Mouse (Mus musculus) neutrophil, adult 59 days (primary cell): ENCODE results near the gene Slc43a1. TPM values are rescaled to one million over a fixed set of nuclear protein-coding genes. Genes with fewer than 3 reads are reported as not detected.

Experiments used
- total RNA-seq, 2 experiments: library from RNA; stranded (reverse); gene quantifications; 1 replicate in 1 of 2; 2 replicates in 1 of 2; pipeline ENCODE4 v1.2.4; 2023

The Slc43a1 gene
- 10 to 100 TPM in 1 of 2 experiments, 1 to 10 TPM in 1; 6.7 to 11.0 TPM for total RNA-seq

GRCm38 (mm10) chr2:84838593-84838949 is at the start of gene Slc43a1:
Slc43a1 (plus strand) TSS chr2:84838850.

GRCm38 (mm10) chr2:84798493-84798921 is 40.1 kb upstream of the Slc43a1 start, which contains the start of gene Ube2l6:
Ube2l6 (plus strand) TSS chr2:84798828.

GRCm38 (mm10) chr2:84822552-84822951 is 16.1 kb upstream of the Slc43a1 start, which contains the start of gene Smtnl1:
Smtnl1 (minus strand) TSS chr2:84822652.

GRCm38 (mm10) chr2:84826488-84827282 is 12.0 kb upstream of the Slc43a1 start, which contains the start of gene Timm10:
Timm10 (plus strand) TSS chr2:84826997.

GRCm38 (mm10) chr2:84886234-84886731 is 47.6 kb downstream of the Slc43a1 start, which contains the start of gene Rtn4rl2:
Rtn4rl2 (minus strand) TSS chr2:84886710.

Other genes starting within 250 kb of the Slc43a1 start
- gene Ctnnd1, start 188.1 kb upstream of the Slc43a1 start, total RNA-seq = 10 to 100 TPM; 13.6 to 20.2 TPM
- gene Btbd18, start 179.8 kb upstream of the Slc43a1 start, total RNA-seq = not detected
- gene Selenoh, start 168.1 kb upstream of the Slc43a1 start, total RNA-seq = 10 to 100 TPM; 33.9 to 48.3 TPM
- not detected for gene Gm28635, start 160.8 kb upstream of the Slc43a1 start, total RNA-seq
- 1 to 10 TPM; 8.7 to 9.4 TPM for gene Med19, start 160.4 kb upstream of the Slc43a1 start, total RNA-seq
- 10 to 100 TPM; 16.0 to 17.0 TPM for gene Tmx2, start 159.7 kb upstream of the Slc43a1 start, total RNA-seq
- 10 to 100 TPM; 39.0 TPM for gene Zdhhc5, start 123.7 kb upstream of the Slc43a1 start, total RNA-seq
- gene Clp1, start 111.5 kb upstream of the Slc43a1 start, total RNA-seq = 10 to 100 TPM; 16.4 to 22.9 TPM
- gene Ypel4, start 104.8 kb upstream of the Slc43a1 start, total RNA-seq = 1 to 10 TPM; 2.1 to 2.3 TPM
- gene Gm19426, start 95.2 kb upstream of the Slc43a1 start, total RNA-seq = not detected
- under 1 TPM; 0.20 to 0.90 TPM for gene Serping1, start 63.4 kb upstream of the Slc43a1 start, total RNA-seq
- gene Ube2l6, start 40.0 kb upstream of the Slc43a1 start, total RNA-seq = 10 to 100 TPM; 21.7 to 29.5 TPM
- gene Smtnl1, start 16.2 kb upstream of the Slc43a1 start, total RNA-seq = under 1 TPM in 1 of 2 experiments, not detected in 1; 0.35 TPM
- gene Timm10, start 11.9 kb upstream of the Slc43a1 start, total RNA-seq = 1 to 10 TPM; 5.6 to 7.0 TPM
- gene Rtn4rl2, start 47.9 kb downstream of the Slc43a1 start, total RNA-seq = not detected
- 10 to 100 TPM; 38.7 to 54.8 TPM for gene Slc43a3, start 97.7 kb downstream of the Slc43a1 start, total RNA-seq
- 100 to 1,000 TPM; 120 to 419 TPM for gene Prg2, start 141.6 kb downstream of the Slc43a1 start, total RNA-seq
- gene Prg3, start 149.4 kb downstream of the Slc43a1 start, total RNA-seq = 10 to 100 TPM in 1 of 2 experiments, 1 to 10 TPM in 1; 6.6 to 27.0 TPM
- gene Ssrp1, start 198.4 kb downstream of the Slc43a1 start, total RNA-seq = 100 to 1,000 TPM; 104 to 111 TPM
- gene P2rx3, start 198.6 kb downstream of the Slc43a1 start, total RNA-seq = under 1 TPM; 0.37 to 0.38 TPM
- 10 to 100 TPM in 1 of 2 experiments, 1 to 10 TPM in 1; 7.1 to 11.7 TPM for gene Tnks1bp1, start 209.2 kb downstream of the Slc43a1 start, total RNA-seq